Mouse (Mus musculus): ENCODE measurements around the gene Dtx2.
"Not testable (repeated sequence)": the region's sequence is repeated elsewhere in the genome, so short reads cannot be mapped to it uniquely, and the experiment has no call there.

The Dtx2 gene

GRCm38 (mm10) chr5:136066404-136067148, 72.0 kb downstream of the Dtx2 start:
- DNase-seq (ENCODE audit: low spot score): not testable (repeated sequence)

GRCm38 (mm10) chr5:136069411-136069810, 74.8 kb downstream of the Dtx2 start:
- DNase-seq (ENCODE audit: low spot score): no peak

- DNase-seq (ENCODE audit: low spot score): no peak
Measured at GRCm38 (mm10) chr5:136073051-136073450, 78.5 kb downstream of the Dtx2 start.

GRCm38 (mm10) chr5:136073526-136073925, 78.9 kb downstream of the Dtx2 start:
- no peak for DNase-seq (ENCODE audit: low spot score)

GRCm38 (mm10) chr5:136075076-136075475, 80.5 kb downstream of the Dtx2 start:
- DNase-seq (ENCODE audit: low spot score): no peak

GRCm38 (mm10) chr5:136076284-136076683, 81.7 kb downstream of the Dtx2 start:
- no peak for DNase-seq (ENCODE audit: low spot score)

GRCm38 (mm10) chr5:136077001-136077550, 82.5 kb downstream of the Dtx2 start:
- DNase-seq (ENCODE audit: low spot score): no peak

GRCm38 (mm10) chr5:136078136-136078535, 83.5 kb downstream of the Dtx2 start:
- DNase-seq (ENCODE audit: low spot score): no peak

GRCm38 (mm10) chr5:136082345-136082744, 87.7 kb downstream of the Dtx2 start:
- no peak for DNase-seq (ENCODE audit: low spot score)

All from ovary, postnatal 36 days (tissue).